Mouse (Mus musculus) forebrain, embryonic 16.5 days (tissue): Measurements from ENCODE around the gene Secisbp2. TPM values are rescaled to one million over a fixed set of nuclear protein-coding genes. Genes with fewer than 3 reads are reported as not detected.
"Not testable (repeated sequence)": the region's sequence is repeated elsewhere in the genome, so short reads cannot be mapped to it uniquely, and the experiment has no call there.

Experiments used
- ATAC-seq: fragments of 200-750 bp; cut with Nextera tagmentation; 2 replicates; pipeline ENCODE4 v1.8.0; 2017; ENCODE audit warnings: mild to moderate bottlenecking, moderate library complexity
- H3K27ac ChIP-seq: fragments of 300-500 bp; sonication (generic); 2 replicates; pipeline ENCODE4 v1.5.1; 2014; ENCODE audit warnings: low read length, control low read depth
- H3K27me3 ChIP-seq: fragments of 300-500 bp; sonication (generic); replicated peaks from 2 replicates; pipeline ENCODE4 v1.6.1; 2014; ENCODE audit warnings: low read length; ENCODE audit not compliant: control insufficient read depth, insufficient read depth
- H3K36me3 ChIP-seq: fragments of 300-500 bp; sonication (generic); 2 replicates; pipeline ENCODE4 v1.6.1; 2014; ENCODE audit not compliant: control insufficient read depth, insufficient read depth
- H3K4me1 ChIP-seq: fragments of 300-500 bp; sonication (generic); replicated peaks from 2 replicates; pipeline ENCODE4 v1.6.1; 2014; ENCODE audit warnings: low read length; ENCODE audit not compliant: control insufficient read depth, insufficient read depth
- H3K4me2 ChIP-seq: fragments of 300-500 bp; sonication (generic); 2 replicates; pipeline ENCODE4 v1.6.1; 2014; ENCODE audit warnings: mild to moderate bottlenecking, low read length, control low read depth
- H3K4me3 ChIP-seq: fragments of 300-500 bp; sonication (generic); replicated peaks from 2 replicates; pipeline ENCODE4 v1.5.1; 2014; ENCODE audit warnings: mild to moderate bottlenecking, low read length, control low read depth
- H3K9ac ChIP-seq: fragments of 300-500 bp; sonication (generic); replicated peaks from 2 replicates; pipeline ENCODE4 v1.6.1; 2014; ENCODE audit warnings: low read depth, low read length, control low read depth
- H3K9me3 ChIP-seq: fragments of 300-500 bp; sonication (generic); 2 replicates; pipeline ENCODE4 v1.6.1; 2016; ENCODE audit warnings: low read length; ENCODE audit not compliant: control insufficient read depth
- WGBS: fragments of 180-500 bp; shearing (Covaris S2); extraction: QIAGEN DNeasy Blood & Tissue Kit; methylation state at CpG from one replicate; pipeline ENCODE4 v1.1.7; 2014; 5-methylcytosine and 5-hydroxymethylcytosine counted together
- polyA plus RNA-seq: library from polyadenylated mRNA; unstranded; fragments of >200 nt; fragmentation: Nextera tagmentation; extraction: Ambion mirVana; gene quantifications from 2 replicates; pipeline ENCODE4 v1.2.1, GENCODE M21; 2015

Gene Secisbp2
- polyA plus RNA-seq, 1 experiment from 2014 or later, result 31.2 TPM

DNA sequence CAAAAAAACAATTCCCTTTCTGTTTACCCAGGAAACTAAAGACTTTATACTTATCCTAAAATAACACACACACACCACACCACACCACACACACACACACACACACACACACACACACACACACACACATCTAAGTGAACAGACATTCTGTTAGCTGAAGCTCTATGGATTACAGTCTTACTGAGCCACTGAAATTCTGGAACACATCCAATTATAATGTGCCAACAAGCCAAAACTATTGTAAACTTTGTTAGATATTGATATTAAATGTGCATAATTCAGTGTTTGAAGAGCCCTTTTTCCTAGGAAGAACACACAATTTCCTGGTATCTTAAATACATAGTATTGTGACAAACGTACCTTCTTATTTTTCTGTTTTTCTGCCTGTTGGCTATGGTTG is 34.2 kb upstream of the Secisbp2 start:
- Histone ChIP-seq H3K4me2 (no peak overlapping the region), H3K27ac (no peak overlapping the region), H3K4me3 (no peak overlapping the region), H3K4me1 (peaks cover 12% of the 10 kb centered on the region), H3K27me3 (no peaks in the 10 kb centered on the region), H3K9me3 (no peaks in the 10 kb centered on the region), H3K9ac (no peak overlapping the region), H3K36me3 (0 out of 2 replicates have a peak, but pooled peaks cover 2% of the 10 kb centered on the region)
- 37% methylated on average over 1 of the region's 1 CpGs for WGBS
- ATAC-seq, result no peak

- Histone ChIP-seq H3K27me3 (no peaks in the 10 kb centered on the region), H3K36me3 (0 out of 2 replicates have a peak, but pooled peaks cover 2% of the 10 kb centered on the region), H3K4me2 (no peak overlapping the region), H3K4me3 (no peak overlapping the region), H3K9me3 (no peaks in the 10 kb centered on the region), H3K27ac (no peak overlapping the region), H3K4me1 (peaks cover 12% of the 10 kb centered on the region), H3K9ac (no peak overlapping the region)
- WGBS, result 16% methylated on average over 6 of the region's 6 CpGs
- ATAC-seq, result peak; percentile 51
These were observed 33.6 kb upstream of the Secisbp2 start for GRCm38 (mm10) chr13:51617861-51618260.

GRCm38 (mm10) chr13:51618602-51619001 is 32.9 kb upstream of the Secisbp2 start:
- Histone ChIP-seq H3K27me3 (no peaks in the 10 kb centered on the region), H3K4me3 (no peak overlapping the region), H3K9ac (no peak overlapping the region), H3K4me2 (no peak overlapping the region), H3K36me3 (no peaks in the 10 kb centered on the region), H3K27ac (no peak overlapping the region), H3K4me1 (peaks cover 12% of the 10 kb centered on the region), H3K9me3 (no peaks in the 10 kb centered on the region)
- 29% methylated on average over 9 of the region's 9 CpGs for WGBS
- ATAC-seq, result peak; percentile 21; the same call in 1 of the 2 replicates

- no peak overlapping the region for H3K9ac ChIP-seq
- no peaks in the 10 kb centered on the region for H3K36me3 ChIP-seq
- no peak overlapping the region for H3K4me2 ChIP-seq
- no peaks in the 10 kb centered on the region for H3K27me3 ChIP-seq
- WGBS, result 88% methylated on average over 5 of the region's 5 CpGs
- no peak overlapping the region for H3K4me3 ChIP-seq
- H3K4me1 ChIP-seq, result 0 out of 2 replicates have a peak, but pooled peaks cover 3% of the 10 kb centered on the region
- no peak for ATAC-seq
- H3K9me3 ChIP-seq, result no peaks in the 10 kb centered on the region
- no peak overlapping the region for H3K27ac ChIP-seq
These were observed 28.9 kb upstream of the Secisbp2 start for GRCm38 (mm10) chr13:51622626-51623025.

DNA sequence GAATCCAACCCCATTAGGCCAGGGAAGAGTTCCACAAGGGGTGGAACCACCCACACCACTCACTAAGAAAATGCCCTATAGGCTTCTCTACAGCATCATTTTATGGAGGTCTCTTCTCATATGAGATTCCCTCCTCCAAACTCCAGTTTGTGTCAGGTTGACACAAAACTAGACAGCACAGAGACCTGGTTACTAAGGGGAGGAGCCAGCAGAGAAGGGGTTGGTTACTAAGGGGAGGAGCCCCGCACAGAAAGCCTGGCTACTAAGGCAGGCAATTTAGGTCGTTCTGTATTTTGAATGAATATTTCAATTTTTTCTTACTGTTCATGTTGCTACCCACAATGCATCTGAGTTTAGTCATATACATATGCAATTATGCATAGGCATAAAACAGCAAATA is 27.8 kb upstream of the Secisbp2 start:
- no peak overlapping the region for H3K4me3 ChIP-seq
- no peaks in the 10 kb centered on the region for H3K36me3 ChIP-seq
- no peaks in the 10 kb centered on the region for H3K27me3 ChIP-seq
- H3K4me1 ChIP-seq, result no peaks in the 10 kb centered on the region
- no peak for ATAC-seq
- H3K4me2 ChIP-seq, result no peak overlapping the region
- 73% methylated on average over 2 of the region's 2 CpGs for WGBS
- H3K9me3 ChIP-seq, result no peaks in the 10 kb centered on the region
- no peak overlapping the region for H3K9ac ChIP-seq
- no peak overlapping the region for H3K27ac ChIP-seq

- Histone ChIP-seq H3K4me3 (no peak overlapping the region), H3K36me3 (no peaks in the 10 kb centered on the region), H3K4me2 (no peak overlapping the region), H3K27me3 (no peaks in the 10 kb centered on the region), H3K27ac (no peak overlapping the region), H3K4me1 (no peaks in the 10 kb centered on the region), H3K9ac (no peak overlapping the region), H3K9me3 (no peaks in the 10 kb centered on the region)
- ATAC-seq, result no peak
- 85% methylated on average over 6 of the region's 6 CpGs for WGBS
These were observed 23.1 kb upstream of the Secisbp2 start for GRCm38 (mm10) chr13:51628273-51628848.

- H3K27ac ChIP-seq, result no peak overlapping the region
- no peak overlapping the region for H3K4me2 ChIP-seq
- H3K9me3 ChIP-seq, result no peaks in the 10 kb centered on the region
- no peak for ATAC-seq
- H3K4me1 ChIP-seq, result no peaks in the 10 kb centered on the region
- H3K9ac ChIP-seq, result no peak overlapping the region
- no peak overlapping the region for H3K4me3 ChIP-seq
- 84% methylated on average over 15 of the region's 15 CpGs for WGBS
- H3K27me3 ChIP-seq, result no peaks in the 10 kb centered on the region
- no peaks in the 10 kb centered on the region for H3K36me3 ChIP-seq
These were observed 20.0 kb upstream of the Secisbp2 start for GRCm38 (mm10) chr13:51631354-51631992.

DNA sequence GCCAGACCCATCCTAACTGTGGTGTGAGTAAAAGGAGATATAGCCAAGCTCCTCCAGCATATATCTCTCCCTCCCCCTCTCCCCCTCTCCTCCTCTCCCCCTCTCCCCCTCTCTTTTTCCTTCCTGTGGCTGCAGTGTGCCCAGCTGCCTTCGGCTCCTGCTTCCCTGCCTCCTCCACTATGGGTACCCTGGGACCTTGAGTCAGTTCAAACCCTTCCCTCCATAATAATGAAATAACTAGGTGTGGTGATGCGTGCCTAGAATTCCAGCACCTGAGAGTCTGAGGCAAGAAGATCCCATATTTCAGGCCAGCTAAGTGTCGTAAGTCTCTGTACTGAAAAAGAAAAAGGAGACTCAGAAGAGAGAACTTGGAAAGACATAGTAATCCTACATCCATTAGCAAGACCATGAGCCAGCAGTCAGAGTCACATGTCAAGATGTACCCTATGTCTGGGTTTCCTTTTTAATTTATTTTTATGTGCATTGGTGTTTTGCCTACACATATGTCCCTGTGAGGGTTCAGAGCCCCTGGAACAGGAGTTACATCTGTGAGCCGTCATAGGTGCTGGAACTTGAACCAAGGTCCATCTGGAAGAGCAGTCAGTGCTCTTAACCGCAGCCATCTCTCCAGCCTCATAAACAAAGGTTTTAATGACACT is 18.8 kb upstream of the Secisbp2 start:
- no peak overlapping the region for H3K9ac ChIP-seq
- H3K27me3 ChIP-seq, result no peaks in the 10 kb centered on the region
- H3K4me3 ChIP-seq, result no peak overlapping the region
- no peaks in the 10 kb centered on the region for H3K4me1 ChIP-seq
- no peaks in the 10 kb centered on the region for H3K9me3 ChIP-seq
- 91% methylated on average over 5 of the region's 5 CpGs for WGBS
- H3K27ac ChIP-seq, result no peak overlapping the region
- no peaks in the 10 kb centered on the region for H3K36me3 ChIP-seq
- ATAC-seq, result no peak
- H3K4me2 ChIP-seq, result no peak overlapping the region

GRCm38 (mm10) chr13:51635384-51635783 is 16.1 kb upstream of the Secisbp2 start:
- not testable (repeated sequence) for H3K9me3 ChIP-seq, H3K27ac ChIP-seq, H3K4me2 ChIP-seq, H3K4me3 ChIP-seq, H3K4me1 ChIP-seq, H3K27me3 ChIP-seq, H3K36me3 ChIP-seq, ATAC-seq, H3K9ac ChIP-seq
- WGBS, result 95% methylated on average over 2 of the region's 9 CpGs
